ENCODE assay signal across 8 mouse cellular contexts in the genomic region with DNA sequence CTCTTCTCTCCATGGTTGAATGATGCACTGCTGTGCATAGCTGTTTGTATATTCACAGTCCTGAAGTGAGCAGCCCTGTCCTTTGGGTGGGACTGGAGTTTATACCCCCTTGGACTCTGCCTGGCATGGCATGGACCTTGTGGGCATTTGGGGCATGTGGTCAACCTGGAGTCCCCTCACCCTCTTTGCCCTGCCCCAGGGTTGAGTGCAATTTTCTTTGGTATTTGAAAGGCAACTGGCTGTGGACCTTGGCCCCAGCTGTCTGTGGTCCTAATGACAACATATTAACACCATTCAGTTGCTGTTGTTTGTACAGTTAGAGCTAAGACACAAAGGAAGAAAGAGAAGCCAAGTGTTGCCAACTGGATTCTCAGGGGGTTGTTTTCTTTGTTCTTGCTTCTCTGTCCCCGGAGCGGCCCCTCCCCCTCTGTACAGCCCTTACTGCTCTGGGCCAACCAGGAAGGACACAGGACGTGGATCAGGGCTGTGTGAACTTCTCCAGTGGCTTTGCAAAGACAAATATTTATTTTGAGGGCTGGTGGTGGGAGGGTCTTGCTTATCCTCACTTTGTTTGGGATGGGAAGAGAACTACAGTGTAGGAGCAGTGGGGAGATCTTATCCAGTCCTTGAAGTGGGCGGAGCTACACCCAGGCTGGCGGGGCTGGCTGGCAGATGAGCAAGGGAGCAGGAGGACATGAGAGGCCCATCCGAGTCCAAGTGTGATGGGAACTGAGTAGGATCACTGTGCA. TPM values are rescaled to one million over a fixed set of nuclear protein-coding genes. Genes with fewer than 3 reads are reported as not detected.
DNase-seq lines count a peak whose midpoint lies in the region; ATAC-seq and TF ChIP-seq lines count a peak whose summit lies in the region.

No protein-coding gene starts in this region.

- no peaks in the 10 kb centered on the region for H3K36me3 ChIP-seq in liver, embryonic 13.5 days
- H3K36me3 ChIP-seq in neural tube, embryonic 12.5 days, result no peaks in the 10 kb centered on the region

- no peak for TF ChIP-seq POLR2A in cerebellum, adult 2 months (IDR thresholded peaks at IDR 0.05; ENCODE audit: borderline replicate concordance, insufficient read depth, low read length)

- TF ChIP-seq CTCF in cerebellum, adult 2 months (IDR thresholded peaks at IDR 0.05; ENCODE audit: borderline replicate concordance, insufficient read depth, low read depth, low read length), result no peak

- no peak overlapping the region for H3K4me3 ChIP-seq in cerebellum, adult 2 months (replicated peaks; ENCODE audit: insufficient read depth, low read depth, low read length)
- H3K4me3 ChIP-seq in liver, embryonic 13.5 days (replicated peaks), result no peak overlapping the region
- no peak overlapping the region for H3K4me3 ChIP-seq in neural tube, embryonic 12.5 days

- no peaks in the 10 kb centered on the region for H3K27me3 ChIP-seq in cerebellum, adult 2 months (ENCODE audit: control insufficient read depth, insufficient read depth, low read length)
- H3K27me3 ChIP-seq in liver, embryonic 13.5 days, result no peaks in the 10 kb centered on the region
- no peaks in the 10 kb centered on the region for H3K27me3 ChIP-seq in neural tube, embryonic 12.5 days (replicated peaks)

- no peaks in the 10 kb centered on the region for H3K9me3 ChIP-seq in liver, embryonic 13.5 days (replicated peaks)
- no peaks in the 10 kb centered on the region for H3K9me3 ChIP-seq in neural tube, embryonic 12.5 days

- peak; percentile 28 to 39 for DNase-seq in cerebellum, adult 2 months
- DNase-seq in cerebellum, adult 11 months, result no peak
- peak; percentile 35 for DNase-seq in adrenal gland, postnatal 25 days
- peak; percentile 26 for DNase-seq in heart, postnatal 25 days (ENCODE audit: low spot score)
- peak; percentile 6 for DNase-seq in liver, embryonic 13.5 days
- DNase-seq in left cerebral cortex, postnatal 36 days (ENCODE audit: low spot score in 2 of 2), result no peak

- no peak overlapping the region for H3K27ac ChIP-seq in cerebellum, adult 2 months (ENCODE audit: insufficient read depth, low read length)
- H3K27ac ChIP-seq in liver, embryonic 13.5 days, result peak overlapping the region; percentile 64
- no peak overlapping the region for H3K27ac ChIP-seq in neural tube, embryonic 12.5 days

- no peak overlapping the region for H3K9ac ChIP-seq in liver, embryonic 13.5 days
- no peak overlapping the region for H3K9ac ChIP-seq in neural tube, embryonic 12.5 days

- WGBS in cerebellum, adult 2 months, result 48% methylated on average over 6 of the region's 6 CpGs
- 23% methylated on average over 6 of the region's 6 CpGs for WGBS in liver, embryonic 13.5 days (ENCODE audit: insufficient replicate concordance)
- WGBS in neural tube, embryonic 12.5 days, result 24% methylated on average over 6 of the region's 6 CpGs

- peak overlapping the region; percentile 35 for H3K4me2 ChIP-seq in liver, embryonic 13.5 days
- H3K4me2 ChIP-seq in neural tube, embryonic 12.5 days (replicated peaks), result peak overlapping the region; percentile 25

- peak; percentile 70 for ATAC-seq in liver, embryonic 13.5 days (ENCODE audit: low read depth)
- 0 out of 2 replicates have a peak, but pooled peaks have one; percentile 4 for ATAC-seq in neural tube, embryonic 12.5 days (ENCODE audit: low FRiP score, low read depth)
- ATAC-seq in inflammation-experienced regulatory T-cells, adult 6 months, result no peak

- peaks cover 75% of the 10 kb centered on the region for H3K4me1 ChIP-seq in cerebellum, adult 2 months (ENCODE audit: control insufficient read depth, insufficient read depth, low read length)
- H3K4me1 ChIP-seq in liver, embryonic 13.5 days (replicated peaks), result peaks cover 72% of the 10 kb centered on the region
- peaks cover 57% of the 10 kb centered on the region for H3K4me1 ChIP-seq in neural tube, embryonic 12.5 days

- intact Hi-C loops in heart, postnatal 25 days (cut with DNase I), result loop anchor here (5.0 kb wide), 1 partner anchor 145 kb away; no protein-coding TSS in a partner anchor
- intact Hi-C loops in left cerebral cortex, postnatal 36 days (cut with DNase I), result no loop called here

RNA-seq across cellular contexts. Expression of gene Agap1, which starts 12.9 kb away (rescaled TPM):
- polyA plus RNA-seq in cerebellum, adult 2 months (2012; rRNA removed), result 82.9 and 105 TPM in 2 replicates
- total RNA-seq in adrenal gland, postnatal 25 days (2021), result 52.9 and 55.0 TPM in 2 replicates
- total RNA-seq in heart, postnatal 25 days (2021), result 10 to 100 TPM; 62.8 to 65.5 TPM
- 1.1 and 1.2 TPM in 2 replicates for polyA plus RNA-seq in liver, embryonic 13.5 days (2015; fragmentation: Nextera tagmentation; extraction: Ambion mirVana)
- polyA plus RNA-seq in neural tube, embryonic 12.5 days (2016; fragmentation: Nextera tagmentation; extraction: Ambion mirVana), result 61.6 and 76.1 TPM in 2 replicates
- polyA plus RNA-seq in inflammation-experienced regulatory T-cells, adult 6 months (2017; shearing (Covaris generic)), result under 1 TPM in 2 of 3 experiments, not detected in 1; 0.08 to 0.28 TPM
- total RNA-seq in left cerebral cortex, postnatal 36 days (2021), result 100 to 1,000 TPM; 244 to 260 TPM

Comparison
In these comparisons a context has a peak if more than half of its experiments do, and no peak if none do; other contexts are left out.
1. DNase-seq: peak in cerebellum, adult 2 months (2 of 2), adrenal gland, postnatal 25 days (single experiment), heart, postnatal 25 days (single experiment) and liver, embryonic 13.5 days (single experiment); none in cerebellum, adult 11 months (single experiment) and left cerebral cortex, postnatal 36 days (0 of 2).
2. RNA of gene Agap1, which starts 12.9 kb away (polyA plus RNA-seq): 82.9 to 105 TPM in cerebellum, adult 2 months and 61.6 to 76.1 TPM in neural tube, embryonic 12.5 days; 1.1 to 1.2 TPM in liver, embryonic 13.5 days and 0.08 to 0.28 TPM in inflammation-experienced regulatory T-cells, adult 6 months; every median in the first group is over 10 times any median in the second.